Mouse (Mus musculus) liver, adult 10 weeks (tissue): ENCODE data around the gene Il18. TPM values are rescaled to one million over a fixed set of nuclear protein-coding genes. Genes with fewer than 3 reads are reported as not detected.

Source experiments
- polyA plus RNA-seq: library from polyadenylated mRNA; stranded (reverse); fragments of 350-450 nt; fragmentation: Illumina TruSeq; extraction: RNeasy Lipid Tissue Mini Kit (QIAGEN cat#74804); gene quantifications from one replicate; pipeline ENCODE4 v1.2.3, GENCODE M21; 2014; ENCODE audit warnings: low read depth, low replicate concordance

Gene Il18
- polyA plus RNA-seq, result 92.4 TPM

GRCm38 (mm10) chr9:50554241-50555093 is at the start of gene Il18:
Gene Il18 (plus strand): TSS chr9:50554827.

GRCm38 (mm10) chr9:50528293-50528892 is 26.2 kb upstream of the Il18 start, which contains the start of gene Pts:
Gene Pts (minus strand): TSS chr9:50528724.

GRCm38 (mm10) chr9:50555094-50555446 is 443 bp downstream of the Il18 start, which contains the start of gene Bco2:
Gene Bco2 (minus strand): TSS chr9:50555181.

GRCm38 (mm10) chr9:50561145-50561917 is 6.7 kb downstream of the Il18 start, which contains the start of gene Tex12:
Gene Tex12 (minus strand): TSS chr9:50561325.

GRCm38 (mm10) chr9:50603189-50603997 is 48.8 kb downstream of the Il18 start, which contains the start of the genes Sdhd and Timm8b:
Gene Sdhd (minus strand): TSS chr9:50603812.
Gene Timm8b (plus strand): TSS chr9:50603910.

GRCm38 (mm10) chr9:50616766-50617603 is 62.4 kb downstream of the Il18 start, which contains the start of the genes Pih1d2 and Nkapd1:
Gene Pih1d2 (plus strand): TSS chr9:50617321.
Gene Nkapd1 (minus strand): TSS chr9:50617464.

Other genes starting within 250 kb of the Il18 start
- gene Rpl10-ps3, start 209.9 kb upstream of the Il18 start, polyA plus RNA-seq, result 74.2 TPM
- 2.0 TPM for gene Plet1, start 60.3 kb upstream of the Il18 start, polyA plus RNA-seq
- gene Pts, start 26.1 kb upstream of the Il18 start, polyA plus RNA-seq, result 132 TPM
- 31.7 TPM for gene Bco2, start 354 bp downstream of the Il18 start, polyA plus RNA-seq
- gene Tex12, start 6.5 kb downstream of the Il18 start, polyA plus RNA-seq, result 6.3 TPM
- gene Sdhd, start 49.0 kb downstream of the Il18 start, polyA plus RNA-seq, result 263 TPM
- 69.1 TPM for gene Timm8b, start 49.1 kb downstream of the Il18 start, polyA plus RNA-seq
- gene Pih1d2, start 62.5 kb downstream of the Il18 start, polyA plus RNA-seq, result 1.2 TPM
- 32.2 TPM for gene Nkapd1, start 62.6 kb downstream of the Il18 start, polyA plus RNA-seq
- 70.5 TPM for gene Dlat, start 105.0 kb downstream of the Il18 start, polyA plus RNA-seq
- gene Dixdc1, start 184.7 kb downstream of the Il18 start, polyA plus RNA-seq, result 14.7 TPM
- 31.9 TPM for gene 2310030G06Rik, start 191.7 kb downstream of the Il18 start, polyA plus RNA-seq
- 2.7 TPM for gene Cryab, start 196.5 kb downstream of the Il18 start, polyA plus RNA-seq
- not detected for gene Hspb2, start 197.5 kb downstream of the Il18 start, polyA plus RNA-seq
- gene Fdxacb1, start 213.4 kb downstream of the Il18 start, polyA plus RNA-seq, result 4.0 TPM
- 5.4 TPM for gene Alg9, start 220.2 kb downstream of the Il18 start, polyA plus RNA-seq
- 88.7 TPM for gene 1110032A03Rik, start 220.7 kb downstream of the Il18 start, polyA plus RNA-seq